Mouse (Mus musculus) C2C12 (cell line): Measurements from ENCODE around the gene Zfp36l2.

Source experiments
- CEBPB ChIP-seq: IDR thresholded peaks from one replicate; pipeline ENCODE4 v1.6.1; 2011; ENCODE audit warnings: low read depth, mild to moderate bottlenecking, control low read depth, moderate library complexity
- CTCF ChIP-seq: IDR thresholded peaks from one replicate; pipeline ENCODE4 v1.5.1; 2011; ENCODE audit not compliant: control insufficient read depth, insufficient read depth, insufficient read length

DNA sequence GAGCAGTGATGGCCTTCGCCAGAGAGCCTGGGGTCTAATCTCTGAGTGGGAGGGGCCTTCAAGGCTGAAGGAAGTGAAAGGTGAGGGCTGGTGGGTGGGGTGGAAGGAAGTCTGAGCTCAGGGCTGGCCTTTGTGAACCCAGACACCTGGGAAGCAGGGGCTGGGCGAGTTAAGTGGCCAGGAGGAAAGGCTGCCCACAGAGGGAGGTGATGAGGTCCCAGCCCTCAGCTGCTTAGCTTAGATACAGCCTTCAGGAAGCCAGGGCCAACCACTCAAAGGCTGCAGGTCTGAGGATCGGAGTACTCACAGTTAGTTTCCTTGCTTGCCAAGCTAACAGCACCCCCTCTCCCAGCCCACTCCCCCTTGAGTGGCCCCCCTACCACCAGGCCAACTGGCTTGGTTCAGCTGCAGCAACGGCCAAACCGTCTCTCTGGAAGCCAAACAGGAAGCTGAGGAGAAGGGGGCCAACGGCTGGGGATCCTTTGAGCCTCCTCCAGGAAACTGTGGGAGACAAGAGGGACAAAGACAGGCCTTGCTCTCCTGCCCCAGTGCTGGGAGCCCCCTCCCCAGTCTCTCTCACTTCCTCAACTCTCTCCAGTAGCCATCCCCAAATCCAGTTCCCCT, 26.4 kb downstream of the Zfp36l2 start:
- TF ChIP-seq CTCF, result no peak
- no peak for TF ChIP-seq CEBPB
